Mouse (Mus musculus) monocyte, adult 5-6 weeks (primary cell): ENCODE results near the gene Macrod2. TPM values are rescaled to one million over a fixed set of nuclear protein-coding genes. Genes with fewer than 3 reads are reported as not detected.

Experiments used
- ATAC-seq: fragments of 153-309, 156-312 bp; replicated peaks from 2 replicates; pipeline ENCODE4 v1.8.0; 2017; ENCODE audit warnings: mild to moderate bottlenecking; ENCODE audit not compliant: low TSS enrichment, insufficient number of reproducible peaks, severe bottlenecking, poor library complexity, low FRiP score
- total RNA-seq: library from RNA; stranded (forward); fragments of 200-1000, 200-491, 200-594 nt; gene quantifications from 3 replicates; pipeline ENCODE4 v1.2.3, GENCODE M21; 2017

The Macrod2 gene
- total RNA-seq, 1 experiment from 2014 or later = 7.0 TPM

DNA sequence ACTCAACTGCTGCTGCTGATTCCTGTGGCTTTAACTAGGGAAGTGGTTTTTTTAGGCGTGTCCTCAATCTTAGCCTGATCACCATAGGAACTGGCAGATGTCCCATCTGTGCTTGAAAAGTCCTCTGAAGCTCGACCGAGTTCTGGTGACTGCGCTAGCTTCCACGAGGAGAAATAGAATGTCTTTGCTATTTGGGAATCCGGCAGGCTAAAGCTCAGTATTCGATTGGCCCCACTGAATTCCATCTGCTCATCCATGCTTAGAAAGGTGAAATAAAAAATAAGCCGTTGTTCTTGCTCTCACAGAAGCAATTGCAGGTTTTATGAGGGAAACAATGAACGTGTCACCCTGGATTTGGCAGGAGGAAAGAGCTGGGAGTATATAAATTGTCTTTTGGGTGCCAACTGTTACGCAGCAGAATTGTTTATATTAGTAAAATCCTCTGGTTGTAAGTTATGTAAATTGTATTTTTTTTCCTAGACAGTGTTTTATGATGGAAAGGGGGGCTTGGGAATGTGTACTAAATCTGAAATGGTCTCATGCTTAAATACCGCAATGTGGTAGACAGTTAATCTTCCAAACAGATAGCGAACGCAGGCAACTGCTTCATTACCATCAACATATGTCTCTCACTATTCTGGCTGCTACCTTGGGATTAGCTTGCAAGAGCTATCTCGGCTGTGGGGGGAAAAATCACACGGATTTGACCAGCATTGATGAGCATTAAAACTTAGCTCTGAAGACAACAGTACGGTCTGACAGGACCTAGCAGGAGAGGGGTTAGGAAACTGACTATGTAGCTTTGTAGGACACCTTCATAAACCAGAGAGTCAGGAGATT, 1039.8 kb downstream of the Macrod2 start:
- ATAC-seq = no peak

GRCm38 (mm10) chr2:141441896-141442295, 1046.8 kb downstream of the Macrod2 start:
- ATAC-seq = no peak

DNA sequence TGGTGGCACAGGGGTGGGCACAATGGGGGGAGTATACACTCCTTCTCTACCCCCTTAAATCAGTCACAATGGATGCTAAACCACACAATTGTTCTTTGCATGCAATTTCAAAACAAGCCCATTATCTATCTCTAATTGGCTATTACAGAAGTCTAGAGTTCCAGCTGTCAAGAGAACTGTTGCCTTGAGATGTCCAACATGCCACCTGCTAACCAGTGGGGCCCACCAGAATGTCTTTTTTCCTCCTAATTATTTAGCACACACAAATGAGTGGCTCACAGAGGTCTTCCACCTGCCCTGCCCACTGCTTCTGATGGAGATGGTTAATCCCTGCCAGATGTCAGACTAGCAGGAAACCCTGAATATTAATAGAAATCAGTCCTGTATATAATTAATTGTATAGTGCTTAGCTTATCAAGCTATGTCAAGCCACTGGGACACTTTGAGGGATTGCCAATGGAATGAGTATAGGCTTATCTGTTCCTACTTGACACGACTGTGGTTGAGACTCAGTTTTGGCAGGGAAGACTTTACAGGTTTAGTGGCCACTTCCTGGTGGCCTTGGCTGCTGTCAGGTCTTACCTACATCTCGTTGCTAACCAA, 1054.1 kb downstream of the Macrod2 start:
- no peak for ATAC-seq

GRCm38 (mm10) chr2:141463946-141464345, 1068.8 kb downstream of the Macrod2 start:
- no peak for ATAC-seq

GRCm38 (mm10) chr2:141472791-141473190, 1077.7 kb downstream of the Macrod2 start:
- no peak for ATAC-seq

- ATAC-seq = no peak
Measured at GRCm38 (mm10) chr2:141477585-141477984, 1082.5 kb downstream of the Macrod2 start.

DNA sequence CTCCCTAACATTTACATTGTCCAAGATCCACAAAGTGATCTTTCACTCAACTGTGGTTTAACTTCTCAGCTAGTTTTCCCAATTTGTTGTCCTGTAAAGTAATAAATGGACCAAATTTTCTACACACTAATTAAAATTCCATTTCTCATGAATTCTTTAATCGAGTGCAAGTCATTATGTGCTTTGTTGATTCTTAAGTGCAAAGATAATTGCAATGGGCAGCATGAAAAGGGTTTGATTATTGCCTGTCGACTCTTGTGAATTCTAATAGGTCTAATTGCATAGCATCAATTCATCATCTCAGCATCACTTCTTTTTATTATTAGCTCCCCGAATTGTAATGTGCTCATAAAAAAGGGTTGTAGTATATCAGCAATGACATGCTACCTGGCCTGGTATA, 1095.4 kb downstream of the Macrod2 start:
- no peak for ATAC-seq

GRCm38 (mm10) chr2:141505451-141505850, 1110.3 kb downstream of the Macrod2 start:
- ATAC-seq = no peak

DNA sequence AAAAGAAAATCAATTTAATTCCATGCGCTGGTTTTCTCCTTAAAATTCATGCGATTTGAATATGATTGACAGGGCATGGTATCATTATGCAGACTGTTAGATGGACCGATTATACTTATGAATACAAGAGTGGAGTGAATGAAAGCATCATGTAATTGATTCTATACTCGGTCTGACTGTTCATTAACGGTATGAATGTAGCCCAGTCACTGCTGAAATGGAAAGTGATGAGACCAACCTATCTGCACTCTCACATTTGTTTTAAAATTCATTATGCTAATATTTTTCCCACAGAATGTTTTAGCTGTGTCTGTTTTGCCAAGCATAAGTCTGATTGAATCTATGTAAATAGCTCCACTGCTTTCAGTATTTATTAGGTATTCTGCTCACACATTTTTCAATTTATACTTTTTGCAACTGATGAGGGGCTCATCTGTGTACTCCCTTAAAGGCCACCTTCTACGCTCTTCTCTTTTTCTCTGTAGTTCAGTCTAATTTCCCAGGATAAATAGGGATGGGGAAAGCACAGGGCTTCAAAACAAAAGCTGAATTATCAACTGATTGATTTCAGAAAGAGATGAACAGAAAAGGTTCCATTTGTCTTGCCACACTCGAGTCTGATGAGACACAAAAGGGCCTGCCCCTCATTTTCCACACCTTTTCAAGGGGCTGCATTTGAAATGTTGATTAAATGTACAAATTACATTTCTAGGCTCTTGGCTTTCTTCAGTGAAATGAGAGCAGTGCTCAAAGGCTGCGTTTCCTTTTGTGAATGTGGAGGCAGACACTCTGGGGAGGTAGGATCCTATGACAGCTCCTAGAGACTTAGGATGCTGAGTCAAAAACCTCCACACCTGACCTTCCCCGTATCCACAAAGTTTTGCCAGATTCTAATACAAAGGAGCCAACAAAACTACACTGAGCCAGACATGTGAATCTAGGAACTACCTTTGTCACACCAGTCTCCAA, 1113.1 kb downstream of the Macrod2 start:
- no peak for ATAC-seq

- ATAC-seq = no peak
Measured at GRCm38 (mm10) chr2:141514976-141515375, 1119.9 kb downstream of the Macrod2 start.

DNA sequence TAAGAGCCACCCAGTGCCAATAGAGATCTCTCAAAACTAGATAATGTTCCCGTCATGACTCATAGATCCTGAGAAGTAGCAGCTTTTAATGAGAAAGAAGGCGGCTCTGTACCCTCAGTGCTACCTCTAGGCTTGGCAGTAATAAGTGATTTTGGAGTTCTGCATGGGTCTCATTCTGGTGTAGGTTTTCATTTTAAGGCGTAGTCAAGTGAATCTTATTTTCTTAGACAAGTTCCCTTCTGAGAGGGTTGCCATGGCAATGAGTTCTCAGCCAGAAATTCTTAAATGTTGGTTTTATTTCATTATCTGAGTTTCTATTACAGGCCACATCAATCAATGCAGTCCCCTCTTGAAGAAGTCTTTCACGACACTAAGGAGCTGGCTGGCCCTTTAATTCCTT, 1127.0 kb downstream of the Macrod2 start:
- no peak for ATAC-seq

DNA sequence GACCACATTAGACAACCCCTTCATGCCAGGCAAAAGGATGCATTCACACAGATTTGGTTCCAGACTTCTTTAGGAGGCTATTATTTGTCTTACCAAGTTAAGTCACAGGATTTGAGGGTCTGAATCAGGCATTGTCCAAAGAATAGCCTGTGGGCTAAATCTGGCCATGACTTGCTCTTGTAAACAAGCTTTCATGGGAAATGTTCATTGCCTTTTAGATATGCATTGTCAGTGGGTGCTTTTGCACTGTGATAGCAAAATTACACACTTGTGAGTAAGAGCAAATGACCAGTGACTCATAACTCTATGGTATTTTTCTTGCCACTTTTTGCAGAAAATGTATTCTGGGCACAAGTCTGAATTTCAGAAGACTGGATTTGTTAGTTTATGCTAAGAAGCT, 1150.8 kb downstream of the Macrod2 start:
- no peak for ATAC-seq

DNA sequence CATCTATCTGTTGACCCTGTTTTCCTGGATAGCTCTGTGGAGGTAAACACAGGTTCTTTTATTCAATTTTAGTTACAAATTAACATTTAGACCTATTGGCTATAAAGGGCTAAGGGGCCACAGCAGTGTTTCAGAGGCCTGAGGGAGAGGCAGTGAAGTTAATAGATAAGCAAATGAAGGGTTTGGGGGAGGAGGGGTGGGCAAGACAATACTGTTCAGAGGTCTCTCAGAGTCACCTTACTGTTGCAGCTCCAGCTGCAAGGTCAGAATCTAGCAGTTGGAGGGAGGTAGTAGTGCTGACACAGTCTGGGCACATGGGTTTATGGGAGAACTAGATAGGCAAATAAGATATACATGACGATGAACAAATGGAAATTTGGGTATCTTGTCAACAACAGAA, 1156.6 kb downstream of the Macrod2 start:
- ATAC-seq = no peak

GRCm38 (mm10) chr2:141556747-141557146, 1161.6 kb downstream of the Macrod2 start:
- no peak for ATAC-seq

- ATAC-seq = no peak
Measured at GRCm38 (mm10) chr2:141558242-141558827, 1163.2 kb downstream of the Macrod2 start.

DNA sequence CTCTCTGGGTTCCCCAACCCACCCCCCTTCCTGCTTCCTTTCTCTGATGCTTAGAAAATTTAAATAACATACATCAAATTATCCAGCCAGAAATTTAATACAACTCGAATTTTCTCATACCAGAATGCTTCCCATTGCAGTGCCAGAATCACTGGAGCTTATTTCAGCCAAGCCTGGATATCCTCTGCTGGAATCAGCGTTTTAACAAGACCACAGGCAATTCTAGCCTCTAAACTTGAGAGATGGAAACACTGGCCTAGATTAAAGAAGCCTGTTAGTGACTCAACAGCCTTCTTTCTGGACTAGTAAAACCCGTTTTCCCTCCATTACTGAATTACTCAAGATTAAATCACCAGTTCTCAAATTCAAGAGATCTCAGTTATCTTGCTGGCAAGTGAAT, 1170.9 kb downstream of the Macrod2 start:
- ATAC-seq = no peak

GRCm38 (mm10) chr2:141571360-141571759, 1176.3 kb downstream of the Macrod2 start:
- no peak for ATAC-seq

DNA sequence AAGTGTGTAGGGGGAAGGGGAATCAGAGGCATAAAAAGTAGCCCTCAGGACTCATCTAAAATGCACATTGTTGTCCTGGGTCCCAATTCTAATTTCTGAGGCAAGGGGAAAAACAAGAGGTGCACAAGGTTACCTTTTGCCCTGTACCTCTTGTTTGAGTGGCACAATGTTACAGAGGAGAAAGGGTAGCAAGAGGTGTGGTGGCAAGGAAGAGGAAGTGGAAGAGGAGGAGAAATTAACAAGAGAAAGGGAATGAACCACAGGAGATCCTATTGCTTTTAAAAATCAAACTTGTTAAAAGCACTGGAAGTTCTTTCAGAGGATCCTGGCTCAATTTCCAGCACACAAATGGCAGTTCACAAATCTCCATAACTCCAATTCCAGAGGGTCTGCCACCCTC, 1183.1 kb downstream of the Macrod2 start:
- ATAC-seq = no peak

DNA sequence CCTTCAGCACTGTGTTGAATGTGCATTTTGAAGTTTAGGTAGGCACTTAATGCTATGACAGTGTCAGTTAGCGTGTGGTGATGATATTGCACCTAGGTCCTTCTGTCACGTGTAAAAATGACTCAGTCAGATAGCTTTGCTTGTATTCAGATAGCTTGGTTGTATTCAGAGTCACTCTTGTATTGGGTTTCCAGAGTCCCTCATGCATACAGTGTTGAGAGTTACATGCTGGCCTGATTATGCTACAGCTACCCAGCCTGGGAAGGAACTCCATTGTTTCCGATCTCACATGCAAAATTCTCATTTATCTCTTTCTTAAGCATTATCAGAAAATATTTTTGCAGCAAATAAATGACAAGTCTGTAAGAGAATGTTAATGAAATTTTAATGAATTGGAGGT, 1187.3 kb downstream of the Macrod2 start:
- ATAC-seq = no peak
